Mouse (Mus musculus) liver, embryonic 11.5 days (tissue): Measurements from ENCODE around the gene Kcnip1. TPM values are rescaled to one million over a fixed set of nuclear protein-coding genes. Genes with fewer than 3 reads are reported as not detected.

Experiments
- ATAC-seq: fragments of 200-750 bp; cut with Nextera tagmentation; replicated peaks from 2 replicates; pipeline ENCODE4 v1.8.0; 2017; ENCODE audit warnings: moderate number of reproducible peaks, mild to moderate bottlenecking, moderate TSS enrichment, moderate library complexity; ENCODE audit not compliant: low FRiP score
- DNase-seq: peaks from one replicate; pipeline ENCODE4 v3.0.0-alpha.2; 2017; ENCODE audit warnings: low spot score
- H3K27ac ChIP-seq: fragments of 300-500 bp; sonication (generic); 2 replicates; pipeline ENCODE4 v1.5.1; 2014; ENCODE audit warnings: mild to moderate bottlenecking, low read depth, low read length, control low read depth
- H3K27me3 ChIP-seq: fragments of 300-500 bp; sonication (generic); replicated peaks from 2 replicates; pipeline ENCODE4 v1.6.1; 2014; ENCODE audit warnings: low read length, mixed read lengths; ENCODE audit not compliant: control insufficient read depth, insufficient read depth
- H3K36me3 ChIP-seq: fragments of 300-500 bp; sonication (generic); 2 replicates; pipeline ENCODE4 v1.6.1; 2014; ENCODE audit warnings: mild to moderate bottlenecking, low read length, moderate library complexity, mixed read lengths; ENCODE audit not compliant: control insufficient read depth, insufficient read depth
- H3K4me1 ChIP-seq: fragments of 300-500 bp; sonication (generic); replicated peaks from 2 replicates; pipeline ENCODE4 v1.6.1; 2014; ENCODE audit warnings: low read length, mixed read lengths; ENCODE audit not compliant: control insufficient read depth, insufficient read depth
- H3K4me2 ChIP-seq: fragments of 300-500 bp; sonication (generic); 2 replicates; pipeline ENCODE4 v1.6.1; 2014; ENCODE audit warnings: mild to moderate bottlenecking, control low read depth, moderate library complexity
- H3K4me3 ChIP-seq: fragments of 300-500 bp; sonication (generic); 2 replicates; pipeline ENCODE4 v1.5.1; 2014; ENCODE audit warnings: low read depth, low read length, control low read depth
- H3K9ac ChIP-seq: fragments of 300-500 bp; sonication (generic); 2 replicates; pipeline ENCODE4 v1.6.1; 2014; ENCODE audit warnings: low read depth, low read length, control low read depth
- H3K9me3 ChIP-seq: fragments of 300-500 bp; sonication (generic); 2 replicates; pipeline ENCODE4 v1.6.1; 2016; ENCODE audit warnings: low read length, inconsistent platforms, mixed read lengths; ENCODE audit not compliant: control insufficient read depth
- WGBS: fragments of 180-500 bp; shearing (Covaris S2); extraction: QIAGEN DNeasy Blood & Tissue Kit; methylation state at CpG from one replicate; pipeline ENCODE4 v1.1.7; 2014; 5-methylcytosine and 5-hydroxymethylcytosine counted together
- polyA plus RNA-seq: library from polyadenylated mRNA; unstranded; fragments of >200 nt; fragmentation: Nextera tagmentation; extraction: Ambion mirVana; gene quantifications from 2 replicates; pipeline ENCODE4 v1.2.1, GENCODE M21; 2014

Kcnip1 gene
- polyA plus RNA-seq, 1 experiment from 2014 or later = 1.2 TPM

DNA sequence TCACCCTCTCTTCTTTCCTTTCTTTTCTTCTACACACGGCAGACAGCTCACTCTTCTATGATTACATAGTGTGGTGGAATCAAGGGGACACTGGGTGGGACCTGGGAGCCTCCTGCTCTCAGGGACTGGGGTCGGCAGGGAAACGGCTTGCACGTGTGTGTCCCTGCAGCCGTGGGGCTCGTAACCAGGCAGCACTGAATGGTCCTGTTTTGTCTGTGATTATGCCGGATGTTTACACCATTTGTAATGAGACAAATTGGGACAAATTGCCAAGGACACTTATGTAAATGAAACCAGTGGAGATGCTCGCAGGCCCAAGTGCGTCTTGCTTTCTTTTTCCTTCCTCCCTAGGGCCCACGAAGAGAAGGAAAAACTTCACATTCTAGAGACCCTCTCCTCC lies 256.5 kb downstream of the Kcnip1 start:
- Histone ChIP-seq H3K4me1 (no peaks in the 10 kb centered on the region), H3K4me2 (no peak overlapping the region), H3K9me3 (no peaks in the 10 kb centered on the region), H3K9ac (no peak overlapping the region), H3K36me3 (no peaks in the 10 kb centered on the region), H3K27me3 (no peaks in the 10 kb centered on the region), H3K4me3 (no peak overlapping the region), H3K27ac (no peak overlapping the region)
- DNase-seq (no peak), ATAC-seq (no peak)
- 69% methylated on average over 10 of the region's 10 CpGs for WGBS

- H3K9ac ChIP-seq = no peak overlapping the region
- no peaks in the 10 kb centered on the region for H3K27me3 ChIP-seq
- H3K4me1 ChIP-seq = no peaks in the 10 kb centered on the region
- H3K4me3 ChIP-seq = no peak overlapping the region
- ATAC-seq = no peak
- 8% methylated on average over 3 of the region's 3 CpGs for WGBS
- H3K4me2 ChIP-seq = no peak overlapping the region
- no peak for DNase-seq
- no peak overlapping the region for H3K27ac ChIP-seq
- no peaks in the 10 kb centered on the region for H3K36me3 ChIP-seq
- H3K9me3 ChIP-seq = no peaks in the 10 kb centered on the region
Measured at GRCm38 (mm10) chr11:33733269-33733668, 259.7 kb downstream of the Kcnip1 start.

GRCm38 (mm10) chr11:33732358-33732757 lies 260.6 kb downstream of the Kcnip1 start:
- no peak overlapping the region for H3K4me2 ChIP-seq
- no peaks in the 10 kb centered on the region for H3K36me3 ChIP-seq
- H3K4me3 ChIP-seq = no peak overlapping the region
- H3K9ac ChIP-seq = no peak overlapping the region
- no peaks in the 10 kb centered on the region for H3K4me1 ChIP-seq
- no peaks in the 10 kb centered on the region for H3K27me3 ChIP-seq
- ATAC-seq = no peak
- no peak for DNase-seq
- H3K9me3 ChIP-seq = no peaks in the 10 kb centered on the region
- 89% methylated on average over 8 of the region's 8 CpGs for WGBS
- no peak overlapping the region for H3K27ac ChIP-seq

DNA sequence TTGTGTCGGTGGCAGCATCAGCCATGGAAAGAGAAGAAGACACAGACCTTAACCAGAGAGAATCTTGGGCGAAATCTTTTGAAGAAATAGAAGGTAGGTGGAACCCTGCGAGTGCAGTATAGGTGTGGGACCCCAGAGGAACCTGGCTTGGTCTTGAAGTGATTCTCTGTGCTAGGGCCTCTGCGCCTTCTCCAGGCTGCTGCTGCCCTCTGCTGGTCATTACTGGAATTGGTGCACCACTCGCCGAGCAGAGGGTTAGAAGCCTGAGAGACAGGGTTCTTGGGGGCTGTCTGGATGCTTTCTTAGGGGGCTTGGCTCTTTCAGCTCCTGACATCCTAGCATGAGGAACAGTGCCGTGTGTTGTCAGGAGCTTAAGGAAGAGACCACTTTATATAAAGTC lies 271.7 kb downstream of the Kcnip1 start:
- no peak overlapping the region for H3K4me3 ChIP-seq
- no peak overlapping the region for H3K4me2 ChIP-seq
- H3K27me3 ChIP-seq = no peaks in the 10 kb centered on the region; the same call in 1 of the 2 replicates
- H3K36me3 ChIP-seq = no peaks in the 10 kb centered on the region
- DNase-seq (peak; percentile 44), ATAC-seq (no peak)
- WGBS = 27% methylated on average over 7 of the region's 7 CpGs
- no peak overlapping the region for H3K9ac ChIP-seq
- H3K27ac ChIP-seq = no peak overlapping the region
- H3K9me3 ChIP-seq = no peaks in the 10 kb centered on the region
- H3K4me1 ChIP-seq = no peaks in the 10 kb centered on the region

DNA sequence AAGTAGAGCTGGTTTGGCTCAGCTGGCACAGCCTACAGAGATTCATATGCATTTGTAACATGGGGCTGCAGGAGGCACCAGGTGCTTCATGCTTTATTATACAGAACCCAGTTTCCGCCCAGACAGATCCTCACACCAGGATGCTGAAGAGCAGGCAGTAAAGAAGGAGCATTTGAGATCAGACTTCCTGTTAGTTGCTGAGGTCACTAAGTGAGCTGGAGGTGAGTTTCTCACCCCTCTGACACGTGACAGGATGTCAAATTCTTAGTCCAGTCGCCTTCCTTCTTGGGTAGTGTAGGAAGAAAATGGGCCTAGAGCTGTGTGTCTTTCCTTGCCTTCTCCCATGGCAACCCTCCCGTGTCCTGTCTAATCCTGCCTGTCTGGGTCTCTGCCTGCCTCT lies 286.2 kb downstream of the Kcnip1 start:
- Histone ChIP-seq H3K36me3 (no peaks in the 10 kb centered on the region), H3K4me3 (no peak overlapping the region), H3K9ac (no peak overlapping the region), H3K27ac (no peak overlapping the region), H3K4me1 (no peaks in the 10 kb centered on the region), H3K27me3 (no peaks in the 10 kb centered on the region), H3K4me2 (no peak overlapping the region), H3K9me3 (no peaks in the 10 kb centered on the region)
- ATAC-seq (no peak), DNase-seq (no peak)
- 31% methylated on average over 4 of the region's 4 CpGs for WGBS

DNA sequence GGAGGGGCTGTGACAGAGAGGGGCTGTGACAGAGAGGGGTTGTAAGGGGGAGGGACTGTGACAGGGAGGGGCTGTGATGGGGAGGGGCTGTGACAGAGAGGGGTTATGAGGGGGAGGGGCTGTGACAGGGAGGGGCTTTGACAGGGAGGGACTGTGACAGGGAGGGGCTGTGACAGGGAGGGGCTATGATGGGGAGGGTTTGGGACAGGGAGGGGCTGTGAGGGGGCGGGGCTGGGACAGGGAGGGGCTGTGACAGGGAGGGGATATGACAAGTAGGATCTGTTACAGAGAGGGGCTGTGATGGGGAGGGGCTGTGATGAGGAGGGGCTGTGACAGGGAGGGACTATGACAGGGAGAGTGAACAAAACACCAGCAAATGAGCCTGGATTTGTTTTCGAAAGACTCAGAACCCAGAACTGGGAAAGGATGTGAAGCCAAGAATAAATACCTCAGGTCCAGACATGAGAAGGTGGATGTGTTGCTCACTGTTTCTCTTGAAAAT lies 290.9 kb downstream of the Kcnip1 start:
- no peaks in the 10 kb centered on the region for H3K9me3 ChIP-seq
- H3K4me3 ChIP-seq = no peak overlapping the region
- ATAC-seq (no peak; the same call in 1 of the 2 replicates), DNase-seq (no peak)
- H3K9ac ChIP-seq = no peak overlapping the region
- H3K27me3 ChIP-seq = no peaks in the 10 kb centered on the region
- H3K36me3 ChIP-seq = no peaks in the 10 kb centered on the region
- H3K27ac ChIP-seq = no peak overlapping the region
- 42% methylated on average over 2 of the region's 2 CpGs for WGBS
- H3K4me2 ChIP-seq = no peak overlapping the region
- H3K4me1 ChIP-seq = no peaks in the 10 kb centered on the region

- no peak overlapping the region for H3K27ac ChIP-seq
- no peak overlapping the region for H3K9ac ChIP-seq
- H3K27me3 ChIP-seq = no peaks in the 10 kb centered on the region
- H3K9me3 ChIP-seq = no peaks in the 10 kb centered on the region
- 69% methylated on average over 1 of the region's 1 CpGs for WGBS
- H3K4me2 ChIP-seq = no peak overlapping the region
- ATAC-seq (no peak), DNase-seq (no peak)
- no peaks in the 10 kb centered on the region for H3K4me1 ChIP-seq
- no peaks in the 10 kb centered on the region for H3K36me3 ChIP-seq
- H3K4me3 ChIP-seq = no peak overlapping the region
Measured at GRCm38 (mm10) chr11:33701236-33701957, 291.6 kb downstream of the Kcnip1 start.

GRCm38 (mm10) chr11:33700725-33701124 lies 292.2 kb downstream of the Kcnip1 start:
- H3K36me3 ChIP-seq = no peaks in the 10 kb centered on the region
- no peaks in the 10 kb centered on the region for H3K9me3 ChIP-seq
- ATAC-seq = no peak
- no peak overlapping the region for H3K27ac ChIP-seq
- no peak overlapping the region for H3K4me3 ChIP-seq
- 60% methylated on average over 4 of the region's 4 CpGs for WGBS
- no peaks in the 10 kb centered on the region for H3K4me1 ChIP-seq
- H3K27me3 ChIP-seq = no peaks in the 10 kb centered on the region
- H3K4me2 ChIP-seq = no peak overlapping the region
- no peak overlapping the region for H3K9ac ChIP-seq
- DNase-seq = no peak

DNA sequence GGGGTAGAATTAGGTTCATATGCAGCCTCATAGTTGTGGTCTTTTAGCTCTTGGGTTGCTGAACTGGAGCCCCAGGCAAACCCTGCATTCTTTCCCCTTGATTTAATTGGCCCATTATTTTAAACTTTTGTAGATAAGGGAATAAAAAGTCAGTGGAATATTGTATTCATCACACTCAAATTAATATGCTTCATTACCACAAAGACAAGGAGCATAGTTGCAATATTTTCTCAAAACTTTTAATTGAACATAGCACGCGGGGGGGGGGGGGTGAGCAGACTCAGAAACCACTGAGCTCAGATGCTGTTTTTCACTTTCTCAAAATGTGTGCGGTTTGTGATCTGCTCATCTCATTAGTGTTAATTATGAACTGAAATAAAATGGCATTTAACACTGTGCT lies 302.8 kb downstream of the Kcnip1 start:
- 79% methylated on average over 3 of the region's 3 CpGs for WGBS
- no peaks in the 10 kb centered on the region for H3K36me3 ChIP-seq
- H3K27me3 ChIP-seq = no peaks in the 10 kb centered on the region
- DNase-seq (no peak), ATAC-seq (no peak)
- no peak overlapping the region for H3K27ac ChIP-seq
- H3K4me3 ChIP-seq = no peak overlapping the region
- no peak overlapping the region for H3K4me2 ChIP-seq
- H3K9ac ChIP-seq = no peak overlapping the region
- no peaks in the 10 kb centered on the region for H3K4me1 ChIP-seq
- no peaks in the 10 kb centered on the region for H3K9me3 ChIP-seq
